ENCODE assay signal across 9 mouse cellular contexts in genomic region chr11:24144159-24144946, GRCm38 (mm10).
DNase-seq lines count a peak whose midpoint lies in the region; ATAC-seq and TF ChIP-seq lines count a peak whose summit lies in the region.
"Had no signal": no experiment of that assay in that cellular context is flagged by ENCODE, and none has a peak within 500 bp of the region (broad histone marks: within the 10 kb centered on the region; RNA-seq: fewer than 3 reads in every experiment).

No protein-coding gene starts in this region.

- H3K4me2 ChIP-seq in kidney, embryonic 15.5 days = no peak overlapping the region
- H3K4me2 ChIP-seq: limb, embryonic 12.5 days had no signal

- TF ChIP-seq CTCF in layer of hippocampus, adult 2 months (conservative IDR thresholded peaks at IDR 0.05) = no peak

- H3K4me3 ChIP-seq in layer of hippocampus, adult 2 months = no peak overlapping the region; the same call in 1 of the 2 replicates
- no peak overlapping the region for H3K4me3 ChIP-seq in kidney, embryonic 15.5 days (replicated peaks)
- H3K4me3 ChIP-seq: limb, embryonic 12.5 days had no signal

- WGBS in kidney, embryonic 15.5 days = 65% methylated on average over 16 of the region's 16 CpGs

- H3K27ac ChIP-seq in layer of hippocampus, adult 2 months = peak overlapping the region; percentile 95
- no peak overlapping the region for H3K27ac ChIP-seq in kidney, embryonic 15.5 days
- H3K27ac ChIP-seq: limb, embryonic 12.5 days had no signal

- H3K9me3 ChIP-seq in kidney, embryonic 15.5 days (replicated peaks) = peaks cover 5% of the 10 kb centered on the region; the same call in 1 of the 2 replicates
- H3K9me3 ChIP-seq: limb, embryonic 12.5 days had no signal

- H3K4me1 ChIP-seq in kidney, embryonic 15.5 days = peaks cover 19% of the 10 kb centered on the region

- no peak overlapping the region for H3K9ac ChIP-seq in kidney, embryonic 15.5 days
- H3K9ac ChIP-seq: limb, embryonic 12.5 days had no signal

- peak; percentile 71 for ATAC-seq in kidney, embryonic 15.5 days (replicated peaks; ENCODE audit: low FRiP score)
- no peak for ATAC-seq in inflammation-experienced regulatory T-cells, adult 6 months

- H3K27me3 ChIP-seq in kidney, embryonic 15.5 days = no peaks in the 10 kb centered on the region
- H3K27me3 ChIP-seq: limb, embryonic 12.5 days had no signal

- DNase-seq in layer of hippocampus, adult 2 months (ENCODE audit: low spot score in 2 of 2) = peak; percentile 65 to 85
- no peak for DNase-seq in layer of hippocampus, postnatal 10 days (ENCODE audit: low spot score in 2 of 2)
- peak; percentile 3 for DNase-seq in cerebellum, adult 8-10 months
- DNase-seq in right cerebral cortex, adult 2 months (ENCODE audit: low spot score in 2 of 2) = peak; percentile 68 to 78
- DNase-seq in adrenal gland, postnatal 4 days (ENCODE audit: low spot score in 2 of 2) = no peak
- no peak for DNase-seq in thymus, postnatal 10 days (ENCODE audit: low spot score in 2 of 2)

- H3K36me3 ChIP-seq in kidney, embryonic 15.5 days = no peaks in the 10 kb centered on the region

Comparison
In these comparisons a context has a peak if more than half of its experiments do, and no peak if none do; other contexts are left out.
1. DNase-seq: peak in layer of hippocampus, adult 2 months (2 of 2), cerebellum, adult 8-10 months (single experiment) and right cerebral cortex, adult 2 months (2 of 2); none in layer of hippocampus, postnatal 10 days (0 of 2), adrenal gland, postnatal 4 days (0 of 2) and thymus, postnatal 10 days (0 of 2).